Mouse (Mus musculus): ENCODE data around the gene Iqschfp. TPM values are rescaled to one million over a fixed set of nuclear protein-coding genes. Genes with fewer than 3 reads are reported as not detected.

Iqschfp gene
- polyA plus RNA-seq, 2 experiments from 2014 or later: not detected

DNA sequence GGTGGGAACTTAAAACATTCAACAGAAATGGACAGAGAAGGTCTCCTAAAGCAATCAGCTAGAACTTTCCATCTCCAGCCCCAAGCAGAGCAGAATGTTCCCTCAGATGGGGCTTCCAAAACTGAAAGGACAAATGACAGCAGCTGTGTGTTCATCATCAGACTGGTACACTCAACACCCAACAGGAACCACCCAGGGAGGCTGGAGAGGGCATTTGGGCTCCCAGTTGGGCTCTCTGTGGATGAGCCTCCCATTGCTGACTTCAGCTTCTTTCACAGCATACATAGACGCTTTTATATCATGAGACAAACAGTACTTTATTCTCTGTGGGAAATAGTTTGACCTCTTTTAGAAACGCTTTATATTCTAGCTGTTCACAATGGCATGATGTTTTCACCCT, 464.5 kb downstream of the Iqschfp start:
- ATAC-seq: no peak

DNA sequence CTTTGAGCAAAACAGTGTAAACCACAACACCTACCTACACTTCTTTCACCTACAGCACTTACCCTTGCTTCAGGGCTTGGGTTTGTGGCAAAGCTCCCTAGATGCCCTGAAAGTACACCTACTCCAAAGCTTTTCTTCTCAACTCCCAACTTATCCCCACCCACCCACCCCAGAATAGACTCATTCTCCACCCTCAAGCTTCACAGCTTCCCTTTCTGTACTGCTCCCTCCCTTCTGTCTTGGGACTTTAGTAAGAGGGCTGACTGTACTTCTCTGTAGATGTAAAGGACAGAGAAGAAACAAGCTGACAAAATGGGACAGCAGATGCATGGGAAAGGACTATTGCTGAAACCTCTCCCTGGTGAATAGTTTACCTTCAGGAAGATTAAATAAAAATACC, 476.0 kb downstream of the Iqschfp start:
- ATAC-seq: no peak

DNA sequence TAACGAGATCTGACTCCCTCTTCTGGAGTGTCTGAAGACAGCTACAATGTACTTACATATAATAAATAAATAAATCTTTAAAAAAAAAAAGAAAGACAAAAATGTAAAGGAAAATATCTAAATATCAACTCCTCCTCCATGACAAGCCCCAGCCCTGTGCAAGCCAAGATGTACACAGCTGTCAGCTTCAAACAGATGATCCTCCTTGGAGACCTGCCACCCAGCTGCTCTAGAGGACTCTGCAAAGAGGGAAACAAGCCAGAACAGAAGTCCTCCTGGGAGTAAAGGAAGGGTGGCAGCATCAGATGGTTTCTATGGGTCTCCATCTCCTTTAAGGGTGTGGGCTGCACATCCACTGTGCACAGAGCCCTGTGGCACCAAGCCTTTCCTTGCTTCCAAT, 480.9 kb downstream of the Iqschfp start:
- ATAC-seq: no peak

DNA sequence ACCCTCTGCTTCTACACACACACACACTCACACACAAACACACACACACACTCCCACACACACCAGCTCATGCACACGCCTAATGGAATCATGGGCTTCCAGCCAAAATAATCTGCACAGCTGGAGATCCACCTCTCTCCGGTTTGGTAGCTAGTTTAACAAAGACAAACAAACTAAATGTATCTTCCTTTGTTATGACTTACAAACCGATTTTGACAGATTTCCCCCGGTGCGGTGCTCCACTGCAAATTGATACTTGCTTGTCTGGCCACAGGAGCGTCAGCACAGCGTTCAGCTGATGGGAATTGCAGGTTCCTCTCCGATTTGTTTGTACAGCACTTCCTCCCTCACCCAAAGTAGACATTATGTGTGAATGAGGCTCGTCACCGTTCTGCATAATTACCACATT, 483.1 kb downstream of the Iqschfp start:
- ATAC-seq: no peak

DNA sequence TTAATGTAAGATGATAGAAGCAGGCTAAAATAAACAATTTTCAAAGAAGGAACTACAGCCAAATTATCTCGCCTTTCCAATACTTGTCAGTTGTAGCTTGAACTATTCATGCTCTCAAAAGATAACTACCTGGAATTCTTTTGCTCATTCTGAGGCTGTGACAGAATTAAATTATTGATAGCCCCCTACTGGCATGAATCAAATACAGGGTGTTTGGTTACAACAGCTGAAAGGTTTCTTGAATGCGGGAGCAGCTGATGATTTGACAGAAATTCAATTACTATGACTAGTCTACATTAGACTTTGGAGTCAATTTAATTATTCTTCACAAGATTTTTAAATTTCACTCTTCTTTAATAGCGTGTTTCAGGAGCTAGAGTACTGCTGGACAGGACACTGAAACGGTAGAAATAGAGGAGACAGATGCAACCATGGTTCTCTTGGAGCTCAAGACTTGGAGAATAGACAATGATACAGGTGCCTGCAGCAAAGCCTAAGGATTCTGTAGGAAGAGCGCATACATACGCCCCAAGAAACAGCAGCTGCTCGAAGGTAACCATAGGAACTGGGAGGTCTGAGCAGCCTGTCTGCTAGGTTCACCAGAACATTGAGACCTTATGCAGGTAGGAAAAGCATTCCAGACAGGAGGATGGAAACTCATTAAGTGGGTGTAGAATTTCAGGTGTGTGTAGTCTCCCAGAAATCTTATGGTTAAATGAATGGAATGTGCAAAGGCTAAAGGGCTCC, 485.6 kb downstream of the Iqschfp start:
- no peak for ATAC-seq

DNA sequence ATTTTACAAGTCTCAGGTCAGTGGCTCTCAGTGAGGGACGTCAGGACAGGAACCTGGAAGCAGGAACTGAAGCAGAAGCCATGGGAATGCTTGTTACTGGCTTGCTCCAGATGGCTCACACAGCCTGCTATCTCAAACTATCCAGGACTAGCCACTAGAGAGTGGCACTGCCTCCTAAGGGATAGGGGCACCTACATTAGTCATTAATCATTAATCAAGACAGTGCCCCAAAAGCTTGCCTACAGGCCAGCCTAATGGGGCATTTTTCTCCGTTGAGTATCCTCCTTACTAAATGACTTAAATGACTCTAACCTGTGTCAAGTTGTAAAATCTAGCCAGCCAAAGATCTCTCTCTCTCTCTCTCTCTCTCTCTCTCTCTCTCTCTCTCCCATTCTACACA, 486.8 kb downstream of the Iqschfp start:
- ATAC-seq: no peak

DNA sequence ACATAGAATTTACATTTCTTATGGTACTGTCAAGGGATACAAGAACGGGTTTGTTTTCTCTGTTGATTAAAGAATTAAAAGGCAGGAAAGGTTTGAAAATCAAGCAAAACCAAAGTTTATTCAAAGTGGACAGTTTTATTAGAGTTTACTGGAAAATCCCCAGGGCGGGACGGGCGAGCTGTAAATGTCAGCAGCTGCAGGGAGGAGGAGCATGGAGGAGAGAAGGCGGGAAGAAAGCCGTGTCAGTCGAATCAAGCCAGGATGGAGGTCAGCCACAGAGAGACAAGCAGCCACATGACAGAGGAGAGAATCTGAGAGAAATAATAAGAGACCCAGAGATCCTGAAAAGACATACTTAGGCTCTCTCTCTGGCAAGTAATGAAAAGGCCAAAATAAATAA, 487.2 kb downstream of the Iqschfp start:
- ATAC-seq: no peak

DNA sequence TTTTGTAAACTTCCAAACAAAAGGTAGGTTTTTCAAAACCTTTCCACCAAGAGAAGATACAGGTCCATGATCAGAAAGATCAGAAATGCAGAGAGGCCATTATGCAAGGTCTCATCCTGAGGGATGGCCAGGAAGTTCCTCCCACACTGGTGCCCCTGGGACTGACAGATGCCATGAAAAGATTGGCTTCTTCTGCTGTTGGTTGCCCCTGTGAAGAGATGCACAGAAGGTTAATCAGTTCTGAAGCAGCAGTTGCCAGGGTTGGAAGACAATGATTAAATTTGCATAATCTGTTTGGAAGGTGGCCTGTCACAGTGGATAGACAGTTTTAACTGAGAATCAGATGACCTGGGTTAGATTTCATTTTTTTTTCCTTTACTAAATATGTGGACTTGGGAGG, 491.6 kb downstream of the Iqschfp start:
- ATAC-seq: no peak

DNA sequence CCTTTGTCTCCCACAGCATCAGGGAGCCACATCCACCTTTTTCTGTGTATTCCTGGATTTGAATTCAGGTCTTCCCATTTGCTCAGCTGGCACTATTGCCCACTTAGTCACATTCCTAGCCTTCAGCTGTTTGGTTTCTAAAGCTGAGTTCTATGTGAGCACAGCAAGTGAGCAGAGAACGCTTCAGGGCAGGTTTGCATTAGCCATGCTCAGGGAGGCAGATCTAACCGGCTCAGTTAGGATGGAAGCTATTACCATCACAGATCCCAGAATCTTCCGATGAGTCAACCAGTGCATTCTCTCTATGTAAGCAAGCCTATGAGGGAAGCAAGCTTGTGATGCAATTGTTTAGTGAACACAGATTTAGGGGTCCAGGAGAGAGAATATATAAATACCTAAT, 493.5 kb downstream of the Iqschfp start:
- ATAC-seq: no peak

DNA sequence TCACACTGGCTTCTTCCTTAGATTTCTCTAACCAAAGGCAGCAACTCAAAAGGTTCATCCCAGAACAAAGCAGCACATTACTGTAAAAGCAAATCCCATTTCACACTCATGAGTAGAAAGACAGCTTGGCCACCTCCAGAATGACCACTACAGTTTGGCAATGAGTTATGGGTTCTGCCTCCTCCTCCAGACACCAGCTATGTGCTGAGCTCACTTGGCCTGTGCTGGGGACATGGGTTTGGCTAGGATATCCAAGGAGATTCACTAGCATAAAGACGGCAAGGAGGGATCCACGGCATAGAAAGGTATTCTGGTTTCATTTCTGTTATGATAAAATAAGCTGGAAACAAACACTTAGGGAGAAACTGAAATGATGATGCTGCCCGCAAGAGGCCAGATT, 496.0 kb downstream of the Iqschfp start:
- no peak for ATAC-seq

DNA sequence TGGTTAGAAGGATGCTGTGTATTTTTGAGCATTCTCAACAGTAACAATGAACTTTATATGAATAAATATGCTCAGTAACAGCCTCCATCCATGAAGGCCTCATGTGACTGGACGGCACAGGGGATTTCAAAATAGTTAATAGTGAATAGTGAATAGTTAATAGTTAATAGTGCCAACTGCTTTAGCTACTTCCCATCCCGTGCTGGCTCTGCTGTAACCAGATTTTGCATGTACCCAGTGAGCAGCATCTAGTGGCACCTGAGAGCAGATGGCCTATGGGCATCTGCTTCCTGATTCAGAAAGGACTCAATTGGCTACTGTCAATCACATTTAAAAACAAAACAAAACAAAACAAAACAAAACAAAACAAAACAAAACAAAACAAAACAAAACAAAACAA, 501.5 kb downstream of the Iqschfp start:
- no peak for ATAC-seq

DNA sequence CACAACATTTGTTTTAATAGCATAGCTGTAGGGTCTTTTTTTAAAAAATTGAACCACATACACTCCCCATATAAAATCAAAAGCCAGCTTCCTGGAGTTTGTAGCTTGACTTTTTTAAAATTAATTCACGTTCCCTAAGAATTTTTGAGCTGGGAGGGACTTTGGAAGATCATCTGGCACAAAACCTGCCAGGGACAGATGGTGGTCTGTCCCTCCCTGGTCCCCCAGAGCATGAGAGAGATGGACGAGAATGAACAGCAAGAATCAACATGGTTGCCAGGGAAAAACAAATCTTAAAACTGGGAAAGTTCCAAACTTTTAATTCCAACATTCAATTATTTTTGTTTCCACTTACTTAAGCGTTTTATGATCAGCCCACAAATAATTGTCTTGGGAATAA, 506.7 kb downstream of the Iqschfp start:
- no peak for ATAC-seq

DNA sequence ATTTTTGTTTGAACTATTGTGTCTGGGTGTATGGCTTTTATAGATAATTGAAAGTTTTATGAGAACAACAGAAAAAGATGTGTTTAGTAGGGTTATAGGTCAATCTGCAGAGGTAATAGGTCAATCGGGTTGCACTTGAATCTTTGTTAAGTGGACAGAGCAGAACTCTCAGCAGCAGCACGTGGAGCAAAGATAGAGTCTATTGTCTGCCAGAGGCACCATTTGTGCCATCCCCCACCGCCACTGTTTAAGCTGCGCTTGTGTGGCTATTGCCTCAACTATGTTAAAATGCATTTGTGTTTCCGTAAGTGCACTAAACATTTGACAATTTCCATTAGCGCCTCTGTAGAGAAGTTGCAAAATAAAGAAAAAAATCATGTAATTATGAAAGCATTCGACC, 508.1 kb downstream of the Iqschfp start:
- no peak for ATAC-seq

DNA sequence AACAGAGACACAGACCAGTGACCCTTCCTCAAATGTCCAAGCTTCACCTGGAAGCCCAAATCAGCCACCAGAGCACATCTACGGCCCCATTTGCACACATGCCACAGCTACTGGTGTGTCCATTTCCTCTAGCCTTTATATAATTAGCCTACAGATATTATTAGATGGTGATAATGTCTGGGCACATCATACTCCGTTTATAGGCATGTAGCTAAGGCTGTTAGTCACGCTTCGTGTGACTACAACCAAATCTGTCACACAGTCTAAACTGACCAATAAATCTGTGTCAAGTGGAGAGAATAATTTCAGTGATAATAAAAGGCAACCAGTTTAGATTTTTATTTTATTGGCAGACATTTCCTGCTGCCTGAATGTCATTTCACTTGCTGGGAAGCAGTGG, 511.3 kb downstream of the Iqschfp start:
- ATAC-seq: no peak

DNA sequence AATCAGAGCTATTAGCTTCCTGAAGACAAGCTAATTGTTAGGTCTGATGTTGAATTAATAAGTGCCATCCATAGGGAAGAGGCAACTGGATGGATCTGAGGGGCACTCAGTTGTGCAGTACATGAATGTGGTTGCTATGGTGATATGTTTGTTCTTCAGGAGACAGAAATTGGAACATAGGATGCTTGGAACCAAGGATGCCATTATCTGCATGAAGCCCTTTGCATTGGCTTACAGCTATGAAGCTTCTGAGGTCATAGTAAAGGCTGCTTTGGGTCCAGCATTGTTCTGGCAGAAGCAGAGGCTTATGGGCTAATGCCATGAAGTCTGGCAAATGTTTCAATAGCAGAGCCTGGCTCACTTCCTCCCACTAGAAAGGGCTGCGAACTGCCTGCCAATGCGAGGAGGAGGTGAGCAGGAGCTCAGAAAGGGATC, 511.8 kb downstream of the Iqschfp start:
- no peak for ATAC-seq

DNA sequence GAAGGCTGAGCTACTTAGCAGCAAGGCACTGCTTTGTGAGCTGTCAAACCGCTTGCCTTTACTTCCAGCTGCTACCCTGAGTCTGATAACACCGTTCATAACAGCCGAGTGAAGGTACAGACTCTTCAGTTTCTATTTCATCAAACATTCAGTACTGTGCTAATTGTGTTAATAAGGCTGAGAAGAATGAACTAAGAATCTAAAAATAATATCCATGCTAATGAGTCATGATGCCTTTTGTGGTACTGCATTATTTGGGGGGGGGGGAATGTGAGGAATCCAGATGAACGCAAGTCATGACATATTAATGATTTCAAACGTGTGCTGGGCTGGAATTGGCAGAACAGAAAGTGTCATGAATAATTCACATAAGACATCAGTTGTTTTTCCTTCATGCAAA, 513.7 kb downstream of the Iqschfp start:
- ATAC-seq: no peak

DNA sequence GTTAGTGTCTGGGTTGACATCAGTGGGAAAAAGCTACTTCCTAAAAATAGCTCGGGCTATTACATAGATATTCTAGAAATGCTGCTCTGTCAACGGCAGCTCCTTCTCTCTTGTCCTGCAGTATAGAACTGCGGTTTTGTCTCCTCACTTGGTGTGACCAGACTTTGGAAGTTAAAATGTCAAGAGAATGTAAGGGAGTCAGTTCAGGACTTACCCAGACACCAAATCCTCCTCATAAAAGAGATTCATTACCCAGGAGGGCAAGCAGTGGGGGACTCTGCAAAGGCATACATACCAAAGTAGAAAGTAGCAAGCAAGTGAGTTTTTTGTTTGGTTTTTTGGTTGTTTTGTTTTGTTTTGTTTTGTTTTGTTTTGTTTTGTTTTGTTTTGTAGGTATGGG, 520.2 kb downstream of the Iqschfp start:
- ATAC-seq: no peak

DNA sequence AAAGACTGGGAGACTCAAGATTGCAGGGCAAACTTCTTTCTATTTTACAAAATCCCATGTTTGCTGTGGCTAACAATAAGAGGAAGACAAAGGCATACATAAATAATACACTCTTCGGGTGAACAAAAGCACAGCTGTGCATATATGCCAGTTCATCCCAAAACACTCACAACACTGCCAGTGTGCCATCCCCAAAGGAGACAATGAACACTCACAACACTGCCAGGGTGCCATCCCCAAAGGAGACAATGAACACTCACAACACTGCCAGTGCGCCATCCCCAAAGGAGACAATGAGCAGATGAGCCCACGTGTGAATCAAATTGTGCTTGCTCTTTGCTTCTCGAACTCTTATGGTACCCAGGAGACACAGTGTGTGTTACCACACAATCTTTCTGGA, 527.8 kb downstream of the Iqschfp start:
- no peak for ATAC-seq

DNA sequence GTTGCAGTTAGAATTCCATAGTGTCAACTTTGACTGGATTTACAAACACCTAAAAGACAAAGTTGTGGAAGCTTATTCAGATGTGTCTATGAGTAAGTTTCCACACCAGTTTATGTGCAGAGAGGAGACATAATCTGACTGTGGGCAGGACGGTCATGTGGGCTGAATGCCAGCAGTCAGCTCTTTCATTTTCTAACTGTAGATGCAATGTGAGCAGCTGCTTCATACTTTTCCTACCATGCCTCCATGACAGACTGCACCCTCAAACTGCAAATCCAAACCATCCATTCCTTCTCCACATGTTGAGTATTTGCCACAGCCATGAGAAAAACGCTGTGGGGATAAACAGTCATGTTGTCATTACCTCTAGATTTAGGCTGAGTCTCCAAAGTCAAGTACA, 528.9 kb downstream of the Iqschfp start:
- no peak for ATAC-seq

DNA sequence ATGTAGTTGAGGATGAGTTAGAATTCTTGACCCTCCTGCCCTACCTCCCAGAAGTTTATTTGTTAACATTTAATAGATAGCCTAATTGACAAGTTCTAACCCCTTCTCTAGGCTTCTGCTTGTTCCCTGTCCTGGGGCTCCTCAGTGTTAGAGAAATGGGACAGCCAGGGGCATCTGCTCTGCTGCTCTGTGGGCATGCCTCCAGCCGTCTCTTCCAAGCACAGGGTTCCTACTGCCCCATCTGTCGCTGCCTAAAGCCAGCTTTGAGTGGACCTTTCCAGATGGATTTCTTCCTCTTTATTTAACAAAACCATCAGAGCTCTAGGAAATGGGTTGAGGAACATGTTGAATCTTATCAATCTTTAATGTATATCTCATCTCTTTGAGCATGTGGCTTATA, 529.8 kb downstream of the Iqschfp start:
- no peak for ATAC-seq

DNA sequence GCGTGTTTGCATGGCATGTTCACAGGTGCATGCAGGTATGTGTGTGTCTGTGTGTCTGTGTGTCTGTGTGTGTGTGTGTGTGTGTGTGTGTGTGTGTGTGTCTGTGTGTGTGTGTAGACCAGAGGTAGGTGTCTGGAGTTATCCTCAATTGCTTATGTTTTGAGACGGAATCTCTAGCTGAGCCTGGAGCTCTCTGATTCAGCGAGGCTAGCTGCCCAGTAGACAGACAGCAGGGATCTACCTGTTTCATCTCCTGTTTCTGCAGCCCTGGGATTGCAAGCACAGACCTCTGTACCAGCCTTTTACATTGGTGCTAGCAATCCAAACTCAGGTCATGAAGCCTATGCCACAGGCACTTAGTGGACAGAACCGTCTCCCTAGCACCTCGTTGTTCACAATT, 536.0 kb downstream of the Iqschfp start:
- no peak for ATAC-seq

DNA sequence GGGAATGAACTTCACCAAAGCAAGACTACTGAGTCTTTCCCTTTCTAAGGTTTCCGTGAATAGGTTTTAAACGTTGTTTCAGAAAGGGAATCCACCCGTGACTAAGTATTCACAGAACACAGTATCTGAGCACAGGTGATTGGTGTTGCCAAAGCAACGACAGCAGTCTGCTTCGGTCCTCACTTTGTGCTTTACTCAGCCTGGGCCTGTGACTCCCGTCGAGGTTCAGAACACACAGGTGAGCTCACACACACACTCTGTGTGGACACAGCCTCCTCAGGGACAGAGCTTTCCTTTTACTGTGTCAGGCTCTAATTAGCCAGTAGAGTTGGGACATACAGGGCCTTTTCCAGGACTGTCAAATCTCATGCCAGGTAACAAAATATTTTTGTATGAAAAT, 542.4 kb downstream of the Iqschfp start:
- ATAC-seq: no peak

DNA sequence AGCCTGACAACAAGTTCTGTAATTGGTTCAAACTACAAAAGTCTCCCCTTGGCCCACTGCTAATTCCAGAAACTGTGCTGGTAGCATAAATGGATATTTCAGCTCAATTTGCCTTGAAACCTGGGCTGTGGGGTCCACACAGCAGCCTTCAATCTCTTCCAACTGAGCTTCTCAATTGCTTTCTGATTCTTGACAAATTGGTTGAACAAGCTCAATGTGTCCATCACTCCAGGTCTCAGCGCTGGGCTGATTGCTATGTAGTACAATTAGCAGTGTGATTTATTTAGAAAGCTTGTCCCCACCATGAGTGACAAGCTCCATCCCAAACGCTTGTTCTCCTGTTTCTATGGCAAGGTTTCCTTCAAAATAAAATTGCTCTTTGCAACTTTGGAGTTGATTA, 542.9 kb downstream of the Iqschfp start:
- no peak for ATAC-seq

DNA sequence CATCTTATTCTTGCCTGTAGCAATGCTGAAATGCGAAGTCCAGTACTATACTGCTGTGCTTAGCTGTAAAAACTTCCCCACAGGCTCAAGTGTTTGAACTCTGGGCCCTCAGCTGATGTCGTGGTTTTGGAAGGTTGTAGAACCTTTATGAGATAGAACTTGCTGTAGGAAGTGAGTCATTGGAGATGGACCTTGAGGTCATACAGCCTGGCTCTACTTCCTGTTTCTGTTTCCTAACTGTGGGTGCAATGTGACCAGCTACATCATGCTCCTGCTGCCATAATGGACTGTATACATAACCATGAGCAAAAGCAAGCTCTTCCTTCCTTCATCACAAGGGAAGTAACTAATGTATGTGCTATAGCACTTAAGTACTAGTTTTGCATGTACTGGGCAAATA, 556.4 kb downstream of the Iqschfp start:
- no peak for ATAC-seq

DNA sequence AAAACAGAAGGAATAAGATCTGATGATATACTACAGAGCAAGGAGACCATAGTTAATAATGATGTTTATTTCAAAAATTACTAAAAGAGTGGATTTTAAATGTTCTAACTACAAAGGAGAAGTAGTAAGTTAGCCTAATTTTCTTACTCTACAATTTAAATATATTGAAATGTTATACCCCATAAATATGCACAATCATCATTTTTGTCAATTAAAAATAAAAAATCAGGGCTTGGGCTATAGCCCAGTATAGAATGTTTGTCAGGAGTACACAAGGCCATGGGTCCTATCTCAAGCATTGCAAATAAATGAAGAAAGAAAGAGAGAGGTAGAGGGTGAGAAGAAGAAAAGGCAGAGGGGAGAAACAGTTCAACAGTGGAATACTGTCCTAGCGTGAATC, 559.6 kb downstream of the Iqschfp start:
- ATAC-seq: no peak
